Mouse (Mus musculus) brain, embryonic 14.5 days (tissue): ENCODE measurements around the gene Kif26b.

Experiments
- CTCF ChIP-seq: fragments of 200-500 bp; IDR thresholded peaks from 2 replicates; pipeline ENCODE4 v1.5.1; 2012; ENCODE audit warnings: inconsistent platforms, mild to moderate bottlenecking, moderate library complexity, borderline replicate concordance; ENCODE audit not compliant: insufficient read depth, insufficient read length; ENCODE audit errors: extremely low read depth
- POLR2A ChIP-seq: fragments of 200-500 bp; IDR thresholded peaks from 2 replicates; pipeline ENCODE4 v1.6.1; 2012; ENCODE audit warnings: mild to moderate bottlenecking, inconsistent platforms, borderline replicate concordance; ENCODE audit not compliant: poor library complexity, insufficient read depth, insufficient read length, severe bottlenecking; ENCODE audit errors: extremely low read depth

- no peak for TF ChIP-seq CTCF
- no peak for TF ChIP-seq POLR2A
Observed at GRCm38 (mm10) chr1:178769988-178770387, 241.1 kb downstream of the Kif26b start.
